Mouse (Mus musculus) liver, embryonic 14.5 days (tissue): Measurements from ENCODE around the gene Oxa1l.

Experiments
- CTCF ChIP-seq: IDR thresholded peaks from 2 replicates; pipeline ENCODE4 v1.5.1; 2016; ENCODE audit warnings: antibody characterized with exemption, low read depth, control low read depth
- EP300 ChIP-seq: IDR thresholded peaks from 2 replicates; pipeline ENCODE4 v1.6.1; 2016; ENCODE audit warnings: antibody characterized with exemption, low read depth

GRCm38 (mm10) chr14:54416229-54416775 is 55.7 kb downstream of the Oxa1l start:
- no peak for TF ChIP-seq CTCF
- TF ChIP-seq EP300 = no peak
